Mouse (Mus musculus) forebrain, embryonic 13.5 days (tissue): ENCODE measurements around the gene Vmn2r1. TPM values are rescaled to one million over a fixed set of nuclear protein-coding genes. Genes with fewer than 3 reads are reported as not detected.

Source experiments
- ATAC-seq: fragments of 200-750 bp; cut with Nextera tagmentation; 2 replicates; pipeline ENCODE4 v1.8.0; 2017
- H3K27ac ChIP-seq: fragments of 300-500 bp; sonication (generic); 2 replicates; pipeline ENCODE4 v1.5.1; 2015; ENCODE audit warnings: inconsistent platforms, mild to moderate bottlenecking, moderate library complexity
- H3K27me3 ChIP-seq: fragments of 300-500 bp; sonication (generic); 2 replicates; pipeline ENCODE4 v1.6.1; 2015; ENCODE audit warnings: mild to moderate bottlenecking, inconsistent platforms
- H3K36me3 ChIP-seq: fragments of 300-500 bp; sonication (generic); 2 replicates; pipeline ENCODE4 v1.6.1; 2015; ENCODE audit warnings: mild to moderate bottlenecking, inconsistent platforms; ENCODE audit not compliant: poor library complexity, severe bottlenecking
- H3K4me1 ChIP-seq: fragments of 300-500 bp; sonication (generic); 2 replicates; pipeline ENCODE4 v1.6.1; 2015; ENCODE audit warnings: inconsistent platforms
- H3K4me2 ChIP-seq: fragments of 300-500 bp; sonication (generic); 2 replicates; pipeline ENCODE4 v1.6.1; 2015; ENCODE audit warnings: inconsistent platforms, mild to moderate bottlenecking, moderate library complexity
- H3K4me3 ChIP-seq: fragments of 300-500 bp; sonication (generic); 2 replicates; pipeline ENCODE4 v1.5.1; 2015; ENCODE audit warnings: mild to moderate bottlenecking, inconsistent platforms
- H3K9ac ChIP-seq: fragments of 300-500 bp; sonication (generic); 2 replicates; pipeline ENCODE4 v1.6.1; 2015; ENCODE audit warnings: mild to moderate bottlenecking, inconsistent platforms
- H3K9me3 ChIP-seq: fragments of 300-500 bp; sonication (generic); replicated peaks from 2 replicates; pipeline ENCODE4 v1.6.1; 2016; ENCODE audit warnings: inconsistent platforms
- WGBS: fragments of 180-500 bp; shearing (Covaris S2); methylation state at CpG from one replicate; pipeline ENCODE4 v1.1.7; 2015; 5-methylcytosine and 5-hydroxymethylcytosine counted together
- polyA plus RNA-seq: library from polyadenylated mRNA; unstranded; fragments of >200 nt; fragmentation: Nextera tagmentation; extraction: Ambion mirVana; gene quantifications from 2 replicates; pipeline ENCODE4 v1.2.1, GENCODE M21; 2015

Vmn2r1 gene
- polyA plus RNA-seq, result 0.11 and 0.12 TPM in 2 replicates

GRCm38 (mm10) chr3:64081247-64081646 lies at the start of gene Vmn2r1:
Gene Vmn2r1 (plus strand): TSS chr3:64081547.
- 84% methylated on average over 4 of the region's 4 CpGs for WGBS
- Histone ChIP-seq H3K36me3 (no peaks in the 10 kb centered on the region), H3K4me2 (no peak within 1 kb of the TSS), H3K4me3 (no peak within 1 kb of the TSS), H3K27ac (no peak within 1 kb of the TSS), H3K27me3 (no peaks in the 10 kb centered on the region), H3K4me1 (no peaks in the 10 kb centered on the region), H3K9ac (no peak within 1 kb of the TSS), H3K9me3 (no peaks in the 10 kb centered on the region)
- no peak for ATAC-seq

- no peak for ATAC-seq
- H3K27ac ChIP-seq, result no peak overlapping the region
- 84% methylated on average over 7 of the region's 7 CpGs for WGBS
Observed at GRCm38 (mm10) chr3:64038136-64038841, 43.1 kb upstream of the Vmn2r1 start.

GRCm38 (mm10) chr3:64039818-64040784 lies 41.2 kb upstream of the Vmn2r1 start:
- Histone ChIP-seq H3K9ac (peak overlapping the region; percentile 38), H3K36me3 (no peaks in the 10 kb centered on the region), H3K4me1 (no peaks in the 10 kb centered on the region), H3K9me3 (no peaks in the 10 kb centered on the region), H3K27ac (no peak overlapping the region), H3K4me2 (peak overlapping the region; percentile 68), H3K4me3 (peak overlapping the region; percentile 37), H3K27me3 (no peaks in the 10 kb centered on the region)
- peak; percentile 92 for ATAC-seq
- 6% methylated on average over 25 of the region's 25 CpGs for WGBS

More at GRCm38 (mm10) chr3:64038136-64038841, 43.1 kb upstream of the Vmn2r1 start:
- Histone ChIP-seq H3K4me2 (no peak overlapping the region), H3K9ac (no peak overlapping the region), H3K4me3 (no peak overlapping the region), H3K36me3 (no peaks in the 10 kb centered on the region), H3K27me3 (no peaks in the 10 kb centered on the region), H3K4me1 (no peaks in the 10 kb centered on the region), H3K9me3 (no peaks in the 10 kb centered on the region)

GRCm38 (mm10) chr3:64112707-64113106 lies 31.4 kb downstream of the Vmn2r1 start:
- no peak overlapping the region for H3K4me2 ChIP-seq
- 48% methylated on average over 1 of the region's 1 CpGs for WGBS

GRCm38 (mm10) chr3:64113352-64114046 lies 32.2 kb downstream of the Vmn2r1 start:
- peak; percentile 74 for ATAC-seq
- Histone ChIP-seq H3K36me3 (no peaks in the 10 kb centered on the region), H3K4me1 (peaks cover 7% of the 10 kb centered on the region; the same call in 1 of the 2 replicates), H3K9me3 (no peaks in the 10 kb centered on the region), H3K4me2 (no peak overlapping the region), H3K27ac (peak overlapping the region; percentile 78), H3K4me3 (no peak overlapping the region), H3K9ac (no peak overlapping the region), H3K27me3 (no peaks in the 10 kb centered on the region)
- 55% methylated on average over 11 of the region's 11 CpGs for WGBS

More at GRCm38 (mm10) chr3:64112707-64113106, 31.4 kb downstream of the Vmn2r1 start:
- Histone ChIP-seq H3K4me1 (peaks cover 7% of the 10 kb centered on the region; the same call in 1 of the 2 replicates), H3K27me3 (no peaks in the 10 kb centered on the region), H3K27ac (peak overlapping the region; percentile 78; the same call in 1 of the 2 replicates), H3K4me3 (no peak overlapping the region), H3K36me3 (no peaks in the 10 kb centered on the region), H3K9ac (no peak overlapping the region), H3K9me3 (no peaks in the 10 kb centered on the region)
- peak; percentile 73 for ATAC-seq

- no peaks in the 10 kb centered on the region for H3K27me3 ChIP-seq
- H3K9me3 ChIP-seq, result no peaks in the 10 kb centered on the region
- no peak within 1 kb of the TSS for H3K27ac ChIP-seq
- H3K9ac ChIP-seq, result no peak within 1 kb of the TSS
- H3K4me3 ChIP-seq, result no peak within 1 kb of the TSS
- no peaks in the 10 kb centered on the region for H3K4me1 ChIP-seq
- no peaks in the 10 kb centered on the region for H3K36me3 ChIP-seq
- ATAC-seq, result peak; percentile 63; the same call in 1 of the 2 replicates
- 65% methylated on average over 2 of the region's 2 CpGs for WGBS
- no peak within 1 kb of the TSS for H3K4me2 ChIP-seq
Observed at GRCm38 (mm10) chr3:64141878-64142508, 60.6 kb downstream of the Vmn2r1 start, which contains the start of gene Vmn2r2. Gene Vmn2r2 (minus strand): TSS chr3:64141928.

Other genes starting within 250 kb of the Vmn2r1 start
- gene Plch1, start 182.1 kb upstream of the Vmn2r1 start, polyA plus RNA-seq, result 9.8 and 13.1 TPM in 2 replicates
- 4.3 and 5.0 TPM in 2 replicates for gene E130311K13Rik, start 152.1 kb upstream of the Vmn2r1 start, polyA plus RNA-seq
- 14.3 and 15.2 TPM in 2 replicates for gene Slc33a1, start 116.8 kb upstream of the Vmn2r1 start, polyA plus RNA-seq
- 52.7 and 58.4 TPM in 2 replicates for gene Gmps, start 105.4 kb upstream of the Vmn2r1 start, polyA plus RNA-seq
- gene Vmn2r2, start 60.4 kb downstream of the Vmn2r1 start, polyA plus RNA-seq, result 0.05 TPM in 2 replicates
- not detected in 2 replicates for gene Vmn2r3, start 208.2 kb downstream of the Vmn2r1 start, polyA plus RNA-seq